In the genomic region with DNA sequence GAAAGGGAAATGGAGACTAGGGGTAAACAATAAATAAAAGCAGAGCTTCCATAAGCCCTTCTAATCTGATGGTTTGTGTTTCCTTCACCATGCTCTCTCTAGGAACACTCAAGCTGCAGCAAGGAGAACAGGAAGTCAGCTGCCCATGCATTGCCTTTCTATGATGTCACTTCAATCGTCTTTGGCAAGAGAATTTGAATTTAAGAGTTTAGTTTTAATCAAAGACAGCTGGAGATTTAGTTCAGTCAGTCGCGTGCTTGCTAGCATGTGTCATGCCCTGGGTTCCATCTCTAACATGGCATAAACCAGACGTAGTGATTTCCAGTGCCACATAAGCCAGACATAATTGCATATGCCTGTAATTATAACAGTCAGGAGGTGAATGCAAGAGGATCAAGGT, we compare ENCODE assay signal across 20 mouse cellular contexts. TPM values are rescaled to one million over a fixed set of nuclear protein-coding genes. Genes with fewer than 3 reads are reported as not detected.
"Had no signal": no experiment of that assay in that cellular context is flagged by ENCODE, and none has a peak within 500 bp of the region (broad histone marks: within the 10 kb centered on the region; RNA-seq: fewer than 3 reads in every experiment).

No protein-coding gene starts in this region.

- ATAC-seq: midbrain, embryonic 13.5 days; midbrain, embryonic 16.5 days had no signal

- H3K4me2 ChIP-seq: kidney, embryonic 15.5 days; limb, embryonic 13.5 days; liver, embryonic 13.5 days; midbrain, embryonic 13.5 days; neural tube, embryonic 13.5 days; stomach, embryonic 15.5 days had no signal

- H3K27me3 ChIP-seq: kidney, embryonic 15.5 days; limb, embryonic 13.5 days; liver, embryonic 13.5 days; midbrain, embryonic 13.5 days; neural tube, embryonic 13.5 days; stomach, embryonic 15.5 days had no signal

- H3K9me3 ChIP-seq: kidney, embryonic 15.5 days; limb, embryonic 13.5 days; liver, embryonic 13.5 days; megakaryocyte, embryonic 14.5 days; midbrain, embryonic 10.5 days; midbrain, embryonic 13.5 days; neural tube, embryonic 13.5 days; stomach, embryonic 15.5 days had no signal

- DNase-seq: kidney, adult 8-10 months; kidney, postnatal 10 days; kidney, postnatal 36 days; left cerebral cortex, postnatal 4 days; liver, embryonic 13.5 days; lung, adult 2 months; lung, postnatal 36 days; retina, postnatal 1 day; right cerebral cortex, postnatal 25 days; spleen, adult 18-20 months; thymus, postnatal 25 days had no signal

- H3K27ac ChIP-seq: kidney, embryonic 15.5 days; limb, embryonic 13.5 days; liver, embryonic 13.5 days; midbrain, embryonic 10.5 days; midbrain, embryonic 13.5 days; neural tube, embryonic 13.5 days; stomach, embryonic 15.5 days had no signal

- H3K36me3 ChIP-seq: kidney, embryonic 15.5 days; limb, embryonic 13.5 days; liver, embryonic 13.5 days; midbrain, embryonic 10.5 days; midbrain, embryonic 13.5 days; neural tube, embryonic 13.5 days; stomach, embryonic 15.5 days had no signal

- H3K9ac ChIP-seq: kidney, embryonic 15.5 days; limb, embryonic 13.5 days; liver, embryonic 13.5 days; midbrain, embryonic 13.5 days; neural tube, embryonic 13.5 days; stomach, embryonic 15.5 days had no signal

- H3K4me1 ChIP-seq: kidney, embryonic 15.5 days; liver, embryonic 13.5 days; midbrain, embryonic 10.5 days; midbrain, embryonic 13.5 days; neural tube, embryonic 13.5 days; stomach, embryonic 15.5 days had no signal

- H3K4me3 ChIP-seq: kidney, embryonic 15.5 days; limb, embryonic 13.5 days; liver, embryonic 13.5 days; megakaryocyte, embryonic 14.5 days; midbrain, embryonic 10.5 days; midbrain, embryonic 13.5 days; myocyte; neural tube, embryonic 13.5 days; stomach, embryonic 15.5 days had no signal

RNA-seq across cellular contexts. Expression of a gene that starts 45.5 kb away (rescaled TPM):
- polyA plus RNA-seq: midbrain, embryonic 10.5 days; midbrain, embryonic 13.5 days; midbrain, embryonic 16.5 days had no signal
